Mouse (Mus musculus) heart, adult 2 months (tissue): ENCODE results near the gene Vamp1. TPM values are rescaled to one million over a fixed set of nuclear protein-coding genes. Genes with fewer than 3 reads are reported as not detected.
A peak's percentile ranks its signal among the peaks of the same experiment; 100 is the strongest.

Source experiments
- DNase-seq, 2 experiments: peaks; one replicate each; pipeline ENCODE4 v3.0.0; 2021
- H3K27ac ChIP-seq: fragments of 200-600 bp; 2 replicates; pipeline ENCODE4 v1.8.1; 2022
- H3K27me3 ChIP-seq: fragments of 200-500 bp; 2 replicates; pipeline ENCODE4 v1.6.1; 2012; ENCODE audit warnings: mild to moderate bottlenecking, low read length, inconsistent platforms, mixed read lengths; ENCODE audit not compliant: control insufficient read depth, insufficient read depth
- H3K36me3 ChIP-seq: fragments of 200-500 bp; 2 replicates; pipeline ENCODE4 v1.6.1; 2012; ENCODE audit warnings: low read length, inconsistent platforms; ENCODE audit not compliant: control insufficient read depth, insufficient read depth
- H3K4me1 ChIP-seq: fragments of 200-500 bp; 2 replicates; pipeline ENCODE4 v1.6.1; 2011; ENCODE audit warnings: low read length; ENCODE audit not compliant: control insufficient read depth, insufficient read depth
- H3K4me3 ChIP-seq: fragments of 200-600 bp; 2 replicates; pipeline ENCODE4 v1.8.1; 2022
- H3K79me2 ChIP-seq: fragments of 200-500 bp; replicated peaks from 2 replicates; pipeline ENCODE4 v1.6.1; 2012; ENCODE audit warnings: mild to moderate bottlenecking, inconsistent platforms, low read length, moderate library complexity, mixed read lengths; ENCODE audit not compliant: control insufficient read depth, insufficient read depth
- H3K9ac ChIP-seq: fragments of 200-500 bp; 2 replicates; pipeline ENCODE4 v1.6.1; 2012; ENCODE audit warnings: low read depth, mild to moderate bottlenecking, control low read depth, inconsistent platforms, low read length, mixed read lengths
- CTCF ChIP-seq: fragments of 200-600 bp; IDR thresholded peaks from 2 replicates; pipeline ENCODE4 v1.8.1; 2022; ENCODE audit warnings: antibody characterized with exemption, mild to moderate bottlenecking, moderate library complexity
- EP300 ChIP-seq: fragments of 200-500 bp; IDR thresholded peaks from 2 replicates; pipeline ENCODE4 v1.6.1; 2011; ENCODE audit warnings: low read depth, low read length, control low read depth; ENCODE audit not compliant: insufficient read depth
- POLR2A ChIP-seq: fragments of 200-500 bp; IDR thresholded peaks from 2 replicates; pipeline ENCODE4 v1.6.1; 2011; ENCODE audit warnings: mild to moderate bottlenecking, low read depth, low read length, control low read depth; ENCODE audit not compliant: insufficient read depth
- WGBS: fragments of 180-500 bp; shearing (Covaris S2); methylation state at CpG from one replicate; pipeline ENCODE4 v1.1.7; 2018; 5-methylcytosine and 5-hydroxymethylcytosine counted together
- intact Hi-C: fragments of 180-260 bp; cut with DNase I; formaldehyde crosslinking; loops from one replicate; pipeline ENCODE4 v1.15.1; 2025
- long read RNA-seq: library from polyadenylated mRNA; stranded (forward); transcript quantifications from one replicate; pipeline ENCODE4 v2.0.0, GENCODE M21; 2021
- polyA plus RNA-seq: library from polyadenylated mRNA; depleted of rRNA; stranded (reverse); fragments of >200 nt; gene quantifications from 2 replicates; pipeline ENCODE4 v1.2.3, GENCODE M21; 2012; rRNA removed
- total RNA-seq, 2 experiments: library from RNA; stranded (reverse); gene quantifications; 2 replicates each; pipeline ENCODE4 v1.2.3; 2021

The Vamp1 gene
- 1 to 10 TPM; 4.9 to 5.3 TPM for total RNA-seq
- polyA plus RNA-seq = 14.1 and 20.4 TPM in 2 replicates
- long read RNA-seq, partial matches to known transcripts = 0 of 3 reads
- long read RNA-seq, other reads (novel, unspliced or antisense) = 3 of 3 reads

- Histone ChIP-seq H3K9ac (peak within 1 kb of the TSS; percentile 82), H3K4me3 (peak within 1 kb of the TSS; percentile 64), H3K27me3 (no peaks in the 10 kb centered on the region), H3K79me2 (no peaks in the 10 kb centered on the region), H3K36me3 (no peaks in the 10 kb centered on the region), H3K4me1 (peaks cover 2% of the 10 kb centered on the region; the same call in 1 of the 2 replicates), H3K27ac (peak within 1 kb of the TSS; percentile 76)
- intact Hi-C loops = loop anchor here (2.0 to 10.0 kb wide), 3 partner anchors 23 to 147 kb away; partner anchors contain the start of gene Gapdh
- peak; percentile 90 to 95 for DNase-seq
- WGBS = under 1% methylated on average over 48 of the region's 48 CpGs
- TF ChIP-seq POLR2A (peak; percentile 99), EP300 (peak; percentile 84), CTCF (no peak; the same call in 1 of the 2 replicates)
These were observed at the start of gene Vamp1 for GRCm38 (mm10) chr6:125215148-125215954. Gene Vamp1 (plus strand): TSS chr6:125215551.

- peak; percentile 86 for TF ChIP-seq POLR2A
- no peak for TF ChIP-seq CTCF
- TF ChIP-seq EP300 = peak; percentile 70; the same call in 1 of the 2 replicates
- Histone ChIP-seq H3K79me2 (no peaks in the 10 kb centered on the region; the same call in 1 of the 2 replicates), H3K4me1 (peaks cover 5% of the 10 kb centered on the region), H3K4me3 (peak within 1 kb of the TSS; percentile 93), H3K9ac (peak within 1 kb of the TSS; percentile 90), H3K27me3 (no peaks in the 10 kb centered on the region), H3K27ac (peak within 1 kb of the TSS; percentile 98), H3K36me3 (peaks cover 5% of the 10 kb centered on the region; the same call in 1 of the 2 replicates)
- DNase-seq = peak; percentile 90 to 94
- WGBS = 1% methylated on average over 18 of the region's 18 CpGs
- intact Hi-C loops = loop anchor here (5.0 to 10.0 kb wide), 2 partner anchors 49 to 106 kb away; partner anchors contain the start of gene Vamp1
These were observed 49.1 kb upstream of the Vamp1 start, which contains the start of gene Gapdh for GRCm38 (mm10) chr6:125166051-125166751. Gene Gapdh (minus strand): TSS chr6:125166467.

- peak overlapping the region; percentile 7; the same call in 1 of the 2 replicates for H3K9ac ChIP-seq
- TF ChIP-seq POLR2A = no peak
- no peak for TF ChIP-seq CTCF
- TF ChIP-seq EP300 = peak; percentile 27; the same call in 1 of the 2 replicates
- H3K4me3 ChIP-seq = peak overlapping the region; percentile 93
- intact Hi-C loops = loop anchor here (5.0 to 10.0 kb wide), 2 partner anchors 48 to 105 kb away; partner anchors contain the start of gene Vamp1
- H3K4me1 ChIP-seq = peaks cover 4% of the 10 kb centered on the region
- WGBS = 21% methylated on average over 10 of the region's 10 CpGs
- H3K27ac ChIP-seq = peak overlapping the region; percentile 98
- peak in 1 of 2 experiments; percentile 84 for DNase-seq
- H3K79me2 ChIP-seq = no peaks in the 10 kb centered on the region; the same call in 1 of the 2 replicates
- no peaks in the 10 kb centered on the region for H3K27me3 ChIP-seq
- H3K36me3 ChIP-seq = 0 out of 2 replicates have a peak, but pooled peaks cover 3% of the 10 kb centered on the region
These were observed 48.3 kb upstream of the Vamp1 start for GRCm38 (mm10) chr6:125166861-125167650.

- Histone ChIP-seq H3K4me1 (peaks cover 4% of the 10 kb centered on the region), H3K27ac (no peak overlapping the region; the same call in 1 of the 2 replicates), H3K36me3 (0 out of 2 replicates have a peak, but pooled peaks cover 3% of the 10 kb centered on the region), H3K9ac (no peak overlapping the region), H3K4me3 (no peak overlapping the region), H3K27me3 (no peaks in the 10 kb centered on the region), H3K79me2 (no peaks in the 10 kb centered on the region; the same call in 1 of the 2 replicates)
- WGBS = 92% methylated on average over 14 of the region's 14 CpGs
- no peak for DNase-seq
- no peak for TF ChIP-seq POLR2A
- TF ChIP-seq EP300 = no peak
- TF ChIP-seq CTCF = no peak
- intact Hi-C loops = loop anchor here (5.0 to 10.0 kb wide), 2 partner anchors 47 to 104 kb away; partner anchors contain the start of gene Vamp1
These were observed 47.3 kb upstream of the Vamp1 start for GRCm38 (mm10) chr6:125168086-125168485.

DNA sequence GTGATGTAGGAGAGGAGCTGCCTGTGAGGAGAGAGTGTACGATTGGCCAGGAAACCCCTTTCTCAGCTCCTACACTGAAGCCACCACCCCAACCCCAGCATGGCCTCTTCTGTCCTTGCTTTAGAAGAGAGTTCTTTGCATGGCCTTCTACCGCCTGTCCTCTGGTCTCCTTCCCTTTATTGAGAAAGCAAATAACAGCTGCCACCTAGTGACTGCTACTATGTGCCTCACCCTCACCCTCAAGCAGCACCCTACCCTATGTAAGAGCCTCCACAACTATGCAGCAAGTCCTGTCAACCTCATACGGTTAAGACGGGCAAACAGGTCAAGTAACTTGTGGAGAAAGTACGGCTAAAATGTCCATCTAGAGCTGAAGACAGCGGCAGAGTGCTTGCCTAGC is 45.2 kb upstream of the Vamp1 start:
- peaks cover 3% of the 10 kb centered on the region; the same call in 1 of the 2 replicates for H3K4me1 ChIP-seq
- peak; percentile 59 for TF ChIP-seq CTCF
- 0 out of 2 replicates have a peak, but pooled peaks have one; percentile 11 for TF ChIP-seq EP300
- TF ChIP-seq POLR2A = no peak
- H3K36me3 ChIP-seq = no peaks in the 10 kb centered on the region
- peak overlapping the region; percentile 45 for H3K27ac ChIP-seq
- no peak overlapping the region for H3K9ac ChIP-seq
- H3K4me3 ChIP-seq = no peak overlapping the region
- DNase-seq = no peak
- H3K79me2 ChIP-seq = no peaks in the 10 kb centered on the region; the same call in 1 of the 2 replicates
- intact Hi-C loops = loop anchor here (2.0 to 5.0 kb wide), 2 partner anchors 21 to 123 kb away; partner anchors contain the start of genes Acrbp, Mrpl51 and Ncapd2
- 75% methylated on average over 6 of the region's 6 CpGs for WGBS
- H3K27me3 ChIP-seq = no peaks in the 10 kb centered on the region
